Mouse (Mus musculus): Measurements from ENCODE around the gene Armc2.

Gene Armc2

DNA sequence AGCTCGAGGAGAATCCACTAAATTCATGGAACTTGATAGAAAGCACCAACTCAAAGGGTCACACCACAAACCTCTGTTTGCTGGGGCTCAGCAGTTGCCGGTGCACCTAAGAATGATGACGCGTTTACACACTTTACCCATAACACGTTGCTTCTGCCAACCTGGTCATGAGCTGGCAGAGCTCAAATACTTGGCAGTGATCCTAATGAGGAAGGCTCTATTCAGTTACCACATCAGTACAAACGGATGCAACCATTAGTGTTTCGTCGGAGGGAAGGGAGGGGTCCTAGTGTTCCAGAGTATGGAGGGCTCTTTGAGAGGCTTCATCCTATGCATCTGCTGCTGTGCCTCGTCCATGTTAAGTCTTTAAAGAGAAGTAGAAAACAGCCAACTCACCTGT is 3.3 kb upstream of the Armc2 start:
- no peak for DNase-seq (ENCODE audit: low read depth, low spot score)

DNA sequence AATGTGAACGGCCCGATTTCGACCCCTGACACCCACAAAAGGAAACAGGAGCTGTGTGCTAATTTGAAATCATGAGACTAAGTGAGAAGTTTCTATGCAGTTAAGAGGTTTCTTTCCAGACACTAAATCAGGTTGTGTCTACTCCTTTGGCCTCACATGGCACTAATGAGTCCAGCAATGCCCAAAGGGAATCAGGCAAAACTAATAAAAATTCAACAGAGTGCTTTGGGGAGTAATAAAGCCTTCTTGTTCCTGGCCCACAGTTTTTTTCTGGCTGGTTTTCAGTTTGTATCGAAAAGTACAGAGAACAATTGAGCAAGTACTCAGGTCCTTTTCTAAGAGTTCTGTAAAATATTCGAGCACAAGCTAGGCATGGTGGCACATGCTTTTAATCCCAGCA is 4.2 kb downstream of the Armc2 start:
- no peak for DNase-seq (ENCODE audit: low read depth, low spot score)

DNA sequence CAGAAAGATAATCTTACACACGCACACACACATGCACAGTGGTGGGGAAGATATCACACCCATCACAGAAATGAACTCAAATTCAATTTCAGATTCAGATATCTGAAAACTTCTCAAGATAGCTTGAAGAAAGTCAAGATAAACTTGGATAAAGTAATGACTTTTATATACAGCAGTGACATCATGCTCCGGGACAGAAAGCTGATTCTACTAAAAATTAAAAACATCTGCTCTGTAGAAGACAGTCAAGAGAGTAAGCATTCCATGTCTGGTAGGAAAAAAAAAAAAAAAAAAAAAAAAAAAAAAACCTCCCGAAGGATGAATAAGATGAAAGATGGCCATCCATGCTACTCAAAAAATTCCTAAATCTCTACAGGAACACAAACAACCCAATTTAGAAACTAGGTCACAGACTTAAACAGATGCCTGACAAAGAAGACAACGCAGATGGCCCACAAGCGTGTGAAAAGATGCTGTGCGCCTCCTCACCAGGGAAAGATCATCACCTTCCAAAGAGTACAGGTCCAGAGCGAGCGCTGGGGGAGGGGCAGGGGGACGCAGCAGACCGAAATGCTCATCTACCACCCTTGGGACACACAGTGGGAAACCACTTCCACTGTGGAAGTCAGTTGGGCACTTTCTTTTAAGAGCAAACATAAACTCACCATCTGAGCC is 7.3 kb downstream of the Armc2 start:
- no peak for DNase-seq (ENCODE audit: low read depth, low spot score)

DNA sequence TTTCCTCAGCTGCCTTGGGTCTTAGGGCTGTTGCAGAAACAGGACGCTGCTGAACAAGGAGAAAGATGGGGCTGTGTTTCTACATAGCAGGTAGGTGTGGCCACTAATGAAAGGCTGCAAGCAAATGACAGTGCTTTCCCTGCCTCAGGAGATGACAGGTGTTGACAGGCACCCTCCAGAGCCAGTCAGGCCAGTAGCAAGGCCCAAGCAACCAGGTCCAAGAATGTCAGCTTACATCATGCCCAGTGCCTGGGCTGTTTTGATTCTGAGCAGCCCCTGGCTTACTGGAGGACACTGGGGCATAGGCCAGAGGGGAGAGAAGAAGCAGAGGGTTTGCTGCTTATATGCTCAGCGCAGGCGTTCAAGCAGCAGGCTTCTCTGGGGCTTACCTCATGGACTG is 13.0 kb downstream of the Armc2 start:
- DNase-seq (ENCODE audit: low read depth, low spot score), result no peak

DNA sequence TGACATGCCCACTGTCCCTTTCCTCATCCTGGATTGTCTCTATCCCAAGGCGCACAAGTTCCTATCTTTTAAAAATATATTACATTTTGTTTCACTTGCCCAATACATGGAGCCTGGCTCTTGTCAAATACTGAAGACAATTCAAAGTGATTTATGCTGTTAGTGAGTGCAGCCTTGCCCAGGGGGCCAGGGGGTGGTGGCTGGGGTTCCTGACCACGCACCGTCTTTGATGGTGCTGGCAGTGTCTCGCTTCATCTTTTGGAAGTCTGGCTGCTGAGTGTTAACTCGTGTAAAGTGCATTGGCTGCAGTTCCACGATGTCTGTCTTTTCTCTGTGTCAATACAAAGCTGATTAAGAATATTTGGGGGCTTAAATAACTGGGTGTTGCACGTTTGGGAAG is 13.6 kb downstream of the Armc2 start:
- DNase-seq (ENCODE audit: low read depth, low spot score), result no peak

DNA sequence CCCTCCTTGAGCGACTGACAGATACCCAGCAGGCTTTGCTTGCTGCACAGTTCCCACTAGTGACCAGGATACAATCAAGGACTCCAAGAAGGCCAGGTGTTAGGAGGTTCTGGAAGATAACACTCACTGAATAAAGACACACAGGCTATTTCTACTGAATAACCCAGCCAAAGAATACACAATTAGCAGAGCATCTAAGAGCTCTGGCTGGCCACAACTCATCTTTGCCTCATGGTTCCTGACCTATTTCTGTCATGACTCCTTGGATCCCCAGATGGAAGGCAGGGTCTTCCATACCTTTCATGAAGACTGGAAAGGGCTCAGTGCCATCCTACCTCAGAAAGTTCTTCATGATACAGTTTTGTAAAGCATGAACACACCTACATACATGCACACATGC is 14.2 kb downstream of the Armc2 start:
- no peak for DNase-seq (ENCODE audit: low read depth, low spot score)

DNA sequence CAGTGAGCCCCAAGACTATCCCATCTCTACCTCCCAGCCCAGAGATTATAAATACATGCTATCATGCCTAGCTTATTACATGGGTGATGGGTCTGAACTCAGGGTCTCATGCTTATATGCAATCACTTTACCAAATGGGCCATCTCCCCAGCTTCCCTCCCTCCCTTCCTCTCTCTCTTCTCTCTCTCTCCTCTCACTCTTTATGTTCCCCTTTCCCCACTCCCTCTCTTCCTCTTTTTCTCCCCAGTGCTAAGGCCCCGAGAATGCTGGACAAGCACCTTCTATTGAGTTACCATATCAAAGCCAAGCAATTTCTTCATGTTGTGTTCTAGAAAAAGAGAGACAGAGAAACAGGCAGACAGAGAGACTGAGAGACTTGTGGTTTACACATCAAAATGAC is 14.7 kb downstream of the Armc2 start:
- no peak for DNase-seq (ENCODE audit: low read depth, low spot score)

DNA sequence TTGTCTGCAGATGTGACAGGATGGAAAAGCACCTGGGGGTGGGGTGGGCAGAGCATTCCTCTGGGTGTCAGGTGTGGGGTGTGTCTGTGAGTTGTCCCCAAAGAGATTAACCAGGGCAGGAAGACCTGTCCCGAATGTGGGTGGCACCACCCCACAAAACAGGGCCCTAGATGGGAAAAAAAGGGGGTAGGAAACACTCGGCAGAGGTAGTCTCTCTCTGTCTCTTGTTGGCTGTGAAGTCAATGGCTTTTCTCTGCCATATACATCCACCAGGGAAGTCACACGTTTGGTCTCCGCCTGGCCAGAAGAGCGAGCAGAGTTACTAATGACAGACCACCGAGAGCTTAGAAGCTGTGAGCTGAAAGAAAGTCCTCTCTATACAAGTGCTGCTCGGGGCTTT is 15.8 kb downstream of the Armc2 start:
- DNase-seq (ENCODE audit: low read depth, low spot score), result no peak

- no peak for DNase-seq (ENCODE audit: low read depth, low spot score)
Observed at GRCm38 (mm10) chr10:42001260-42001659, 17.0 kb downstream of the Armc2 start.

GRCm38 (mm10) chr10:41997691-41998178 is 20.5 kb downstream of the Armc2 start:
- DNase-seq (ENCODE audit: low read depth, low spot score), result no peak

GRCm38 (mm10) chr10:41996157-41996556 is 22.1 kb downstream of the Armc2 start:
- no peak for DNase-seq (ENCODE audit: low read depth, low spot score)

- no peak for DNase-seq (ENCODE audit: low read depth, low spot score)
Observed at GRCm38 (mm10) chr10:41995051-41995450, 23.2 kb downstream of the Armc2 start.

DNA sequence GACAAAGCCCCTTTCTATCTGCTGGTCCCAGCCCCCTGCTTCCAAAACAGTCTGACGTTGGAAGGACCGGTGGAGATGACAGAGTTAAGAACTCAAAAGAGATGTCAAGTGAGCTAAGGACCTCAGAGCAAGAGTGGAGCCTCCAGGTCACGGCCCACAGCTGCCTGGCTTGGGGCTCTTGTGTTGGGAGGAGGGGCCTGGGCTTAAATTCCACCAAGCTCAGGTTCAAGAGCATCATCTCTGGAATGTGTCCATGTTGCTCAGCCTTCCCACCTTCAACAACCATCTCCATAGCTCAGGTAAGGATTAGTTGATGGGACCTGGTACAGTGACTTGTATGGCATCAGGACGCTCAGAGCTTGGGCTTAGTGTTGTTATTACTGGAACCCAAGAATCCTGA is 23.7 kb downstream of the Armc2 start:
- DNase-seq (ENCODE audit: low read depth, low spot score), result no peak

DNA sequence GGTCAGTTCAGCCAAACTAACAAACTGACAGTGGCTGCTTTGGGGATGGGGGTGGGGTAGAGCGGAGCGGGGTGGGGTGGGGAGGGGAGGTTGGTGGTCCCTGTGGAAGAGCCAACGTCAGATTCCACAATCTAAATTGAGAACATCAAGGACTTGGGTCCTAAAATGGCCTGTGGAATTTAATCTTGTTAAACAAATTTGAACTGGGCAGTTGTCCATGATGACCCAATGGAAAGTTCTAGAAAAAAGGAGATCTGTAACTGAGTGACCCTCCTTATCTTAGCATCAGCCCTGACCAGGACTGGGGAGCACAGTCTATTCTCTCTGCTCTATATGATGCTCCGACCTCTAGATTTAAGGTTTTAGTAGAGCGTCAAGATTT is 26.2 kb downstream of the Armc2 start:
- no peak for DNase-seq (ENCODE audit: low read depth, low spot score)

DNA sequence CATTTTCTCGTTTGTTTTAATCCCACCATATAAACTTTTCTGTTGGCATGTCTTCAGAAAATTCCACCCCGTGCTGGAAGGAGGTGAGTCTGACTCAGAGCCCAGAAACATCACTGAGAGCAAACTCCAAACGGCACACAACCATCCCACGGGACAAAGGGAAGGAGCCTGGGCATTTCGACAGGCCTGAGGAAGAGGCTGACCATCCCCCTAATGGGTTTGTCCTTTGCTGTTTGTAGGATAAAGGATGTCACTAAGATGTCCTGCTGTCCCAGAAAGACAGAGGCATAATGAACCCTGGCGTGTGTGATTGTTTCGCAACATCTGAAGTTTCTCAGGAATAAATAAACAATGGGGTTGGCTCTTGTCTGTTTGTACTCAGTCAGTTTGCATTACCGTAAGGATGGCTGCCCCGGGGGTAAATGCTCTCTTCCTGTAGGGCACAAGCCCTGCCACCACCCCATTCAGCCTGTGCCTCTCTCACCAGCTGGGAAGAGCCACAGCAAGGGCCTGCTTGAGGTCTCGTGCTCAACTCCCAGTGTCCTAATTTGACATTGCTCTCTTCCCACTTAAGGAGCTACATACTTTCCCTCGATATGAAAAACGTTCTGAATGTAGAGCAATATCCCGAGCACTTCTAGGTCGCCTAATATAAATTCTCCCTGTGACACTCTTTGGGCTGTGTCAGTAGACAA is 26.7 kb downstream of the Armc2 start:
- no peak for DNase-seq (ENCODE audit: low read depth, low spot score)

DNA sequence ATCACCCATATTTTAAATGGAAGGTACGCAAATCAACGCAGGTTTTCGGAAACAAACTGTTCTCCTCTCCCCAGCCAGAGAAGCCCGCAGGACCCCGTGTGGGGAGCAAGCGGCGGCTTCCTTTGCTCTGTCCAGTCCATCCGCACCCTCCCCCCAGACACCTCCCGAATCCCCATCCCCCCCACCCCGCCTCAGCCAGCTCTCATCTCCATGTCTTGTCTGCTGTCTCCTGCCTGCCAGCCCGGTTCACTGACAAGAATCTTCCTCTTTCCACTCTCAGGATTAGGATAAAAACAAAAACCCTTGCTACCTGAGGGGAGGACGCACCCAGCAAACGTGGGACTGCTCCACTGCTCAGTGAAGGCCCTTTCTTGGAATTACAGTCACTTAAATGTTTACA is 27.3 kb downstream of the Armc2 start:
- no peak for DNase-seq (ENCODE audit: low read depth, low spot score)

DNA sequence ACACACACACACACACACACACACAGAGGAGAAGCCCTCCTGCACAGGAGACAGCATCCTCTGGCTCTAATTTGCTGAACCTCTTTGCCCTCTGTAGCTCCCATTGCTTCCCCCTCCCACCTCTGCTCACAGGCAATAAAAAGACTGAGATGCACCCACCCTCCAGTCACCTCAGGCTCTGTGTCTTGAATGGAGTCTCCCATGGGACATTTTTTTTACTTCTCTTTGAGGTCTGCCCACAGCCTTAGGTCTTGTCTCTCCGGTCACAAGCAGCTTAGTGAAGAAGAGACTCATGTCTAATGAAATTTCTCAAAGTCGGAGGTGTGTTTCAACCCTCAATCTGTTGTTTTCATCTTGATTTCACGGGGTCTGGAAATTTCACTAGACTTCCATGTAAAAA is 29.3 kb downstream of the Armc2 start:
- no peak for DNase-seq (ENCODE audit: low read depth, low spot score)

GRCm38 (mm10) chr10:41986126-41986525 is 32.1 kb downstream of the Armc2 start:
- no peak for DNase-seq (ENCODE audit: low read depth, low spot score)

DNA sequence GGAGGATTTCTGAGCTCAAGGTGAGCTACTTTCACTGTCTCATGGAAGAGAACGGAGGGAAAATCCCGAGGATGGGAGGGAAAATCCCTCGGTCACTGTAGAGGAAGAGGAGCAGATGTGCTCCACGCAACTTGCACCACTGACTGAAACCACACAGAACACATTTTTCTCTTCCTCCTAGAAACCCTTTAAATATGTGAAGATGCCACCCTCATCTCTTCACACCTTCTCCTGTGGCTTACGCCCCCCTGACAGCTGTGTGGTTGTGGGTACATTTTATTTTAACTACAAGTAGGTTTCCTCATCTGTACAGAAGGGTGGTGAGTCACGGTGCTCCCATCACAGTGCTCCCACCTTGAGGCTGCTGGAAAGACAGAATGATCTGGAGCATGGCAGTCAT is 34.0 kb downstream of the Armc2 start:
- DNase-seq (ENCODE audit: low read depth, low spot score), result no peak

DNA sequence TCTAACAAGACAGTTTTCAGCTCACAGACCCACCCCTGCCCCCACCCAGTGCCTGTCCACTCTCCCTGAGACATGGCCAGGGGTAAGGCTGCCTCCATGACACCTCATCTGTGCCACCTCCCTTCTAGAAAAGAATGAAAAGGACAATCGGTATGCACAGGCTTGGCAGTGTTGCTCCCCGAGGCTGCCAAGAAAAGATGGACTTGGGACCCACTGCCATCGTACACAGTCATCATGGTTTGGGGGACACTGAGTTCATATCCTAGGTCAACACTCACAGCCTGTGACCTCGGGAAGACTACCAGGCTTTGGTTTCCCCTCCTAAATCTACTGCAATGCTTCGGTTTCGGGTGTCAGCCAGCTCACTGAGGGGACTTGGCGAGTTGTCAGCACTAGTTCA is 35.4 kb downstream of the Armc2 start:
- DNase-seq (ENCODE audit: low read depth, low spot score), result no peak

DNA sequence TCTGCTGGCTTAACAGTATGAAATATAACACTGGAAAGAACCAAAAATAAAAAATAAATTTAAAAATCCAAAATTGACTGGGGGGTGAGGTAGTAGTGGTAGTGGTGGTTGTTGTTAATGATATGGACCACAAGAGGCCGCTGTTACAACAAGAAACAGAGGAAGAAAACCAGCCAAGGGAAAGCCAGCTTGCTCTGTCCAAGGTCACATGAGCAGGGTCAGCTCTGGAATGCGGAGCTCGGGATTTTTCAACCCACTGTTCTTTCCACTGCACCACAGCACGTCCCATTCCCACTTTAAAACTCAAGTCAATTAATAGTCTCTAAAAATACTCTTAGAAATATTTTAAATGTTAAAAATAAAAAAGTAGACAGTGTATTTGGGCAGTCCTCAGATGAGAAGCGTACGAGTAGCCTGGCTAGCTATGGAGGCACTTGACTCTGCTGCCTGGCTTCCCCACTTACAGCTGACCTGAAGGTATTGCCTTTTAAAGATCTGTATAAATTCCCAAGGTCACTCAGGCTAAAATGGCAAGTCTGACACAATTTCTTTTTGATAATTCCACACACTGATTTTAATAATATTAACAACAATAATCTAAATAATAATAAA is 37.4 kb downstream of the Armc2 start:
- DNase-seq (ENCODE audit: low read depth, low spot score), result peak; percentile 59

DNA sequence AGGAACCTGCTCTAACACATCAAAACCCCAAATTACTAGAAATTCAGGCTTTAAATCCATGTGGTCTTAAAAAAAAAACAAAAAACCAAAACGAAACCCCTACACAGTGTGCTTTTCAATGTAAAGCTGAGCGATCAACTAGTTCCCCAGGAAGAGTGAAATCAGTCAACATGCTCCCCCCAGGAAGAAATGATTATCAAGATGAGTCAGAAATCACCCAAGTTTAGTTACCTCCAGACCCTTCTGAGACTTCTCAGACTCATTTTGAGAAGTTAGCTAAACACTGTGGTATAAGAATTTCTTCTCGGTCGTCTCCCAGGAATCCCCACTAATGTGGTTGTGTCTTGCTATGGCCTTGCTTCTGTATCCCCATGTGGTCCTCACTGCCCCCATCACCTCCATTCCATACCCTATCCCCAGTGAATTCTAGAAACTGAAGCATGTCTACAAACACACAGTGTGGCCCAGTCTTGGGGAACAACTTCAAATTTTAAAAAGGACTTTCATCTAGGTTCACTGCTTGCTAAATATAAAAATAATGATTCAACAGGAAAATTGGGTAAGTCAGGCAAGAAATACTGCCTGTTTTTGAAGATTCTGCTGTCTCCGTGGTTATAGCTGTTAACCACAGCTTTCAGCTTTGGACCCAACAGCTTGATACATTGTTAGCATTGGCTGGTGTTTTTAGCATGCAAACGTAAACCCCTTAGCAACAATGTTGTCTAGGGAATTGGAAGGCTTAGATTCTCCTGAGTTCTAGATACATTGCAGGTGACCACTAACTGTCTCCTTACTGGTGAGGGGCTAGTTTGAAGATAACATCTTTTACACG is 39.6 kb downstream of the Armc2 start:
- no peak for DNase-seq (ENCODE audit: low read depth, low spot score)

Measured in retina, adult 2 months (tissue).